Mouse (Mus musculus): Measurements from ENCODE around the gene Mta3.

The Mta3 gene

GRCm38 (mm10) chr17:83813050-83813449, 107.1 kb downstream of the Mta3 start:
- DNase-seq = no peak

GRCm38 (mm10) chr17:83816996-83817395, 111.0 kb downstream of the Mta3 start:
- no peak for DNase-seq

GRCm38 (mm10) chr17:83819503-83819902, 113.5 kb downstream of the Mta3 start:
- no peak for DNase-seq

GRCm38 (mm10) chr17:83820701-83821100, 114.7 kb downstream of the Mta3 start:
- no peak for DNase-seq

GRCm38 (mm10) chr17:83821876-83822275, 115.9 kb downstream of the Mta3 start:
- DNase-seq = no peak

GRCm38 (mm10) chr17:83823835-83824234, 117.9 kb downstream of the Mta3 start:
- DNase-seq = no peak

GRCm38 (mm10) chr17:83829356-83829755, 123.4 kb downstream of the Mta3 start:
- DNase-seq = no peak

GRCm38 (mm10) chr17:83830616-83831292, 124.8 kb downstream of the Mta3 start:
- DNase-seq = no peak

- no peak for DNase-seq
Measured at GRCm38 (mm10) chr17:83834120-83834519, 128.2 kb downstream of the Mta3 start.

GRCm38 (mm10) chr17:83836048-83836447, 130.1 kb downstream of the Mta3 start:
- no peak for DNase-seq

GRCm38 (mm10) chr17:83837659-83838190, 131.8 kb downstream of the Mta3 start:
- DNase-seq = no peak

GRCm38 (mm10) chr17:83839132-83839531, 133.2 kb downstream of the Mta3 start:
- no peak for DNase-seq

- no peak for DNase-seq
Measured at GRCm38 (mm10) chr17:83841011-83841410, 135.0 kb downstream of the Mta3 start.

- no peak for DNase-seq
Measured at GRCm38 (mm10) chr17:83843780-83844179, 137.8 kb downstream of the Mta3 start.

GRCm38 (mm10) chr17:83845538-83845937, 139.6 kb downstream of the Mta3 start:
- DNase-seq = no peak

GRCm38 (mm10) chr17:83846301-83847021, 140.5 kb downstream of the Mta3 start:
- DNase-seq = no peak

- no peak for DNase-seq
Measured at GRCm38 (mm10) chr17:83847100-83847499, 141.1 kb downstream of the Mta3 start.

GRCm38 (mm10) chr17:83847815-83848214, 141.9 kb downstream of the Mta3 start, which contains the start of gene Haao:
Haao (minus strand) TSS chr17:83847963.
- DNase-seq = no peak

GRCm38 (mm10) chr17:83848482-83848881, 142.5 kb downstream of the Mta3 start:
- DNase-seq = no peak

GRCm38 (mm10) chr17:83849081-83849675, 143.2 kb downstream of the Mta3 start:
- DNase-seq = no peak

GRCm38 (mm10) chr17:83849717-83850116, 143.8 kb downstream of the Mta3 start:
- DNase-seq = no peak

GRCm38 (mm10) chr17:83850458-83850857, 144.5 kb downstream of the Mta3 start:
- DNase-seq = peak; percentile 78

- no peak for DNase-seq
Measured at GRCm38 (mm10) chr17:83850864-83851263, 144.9 kb downstream of the Mta3 start.

GRCm38 (mm10) chr17:83853831-83854230, 147.9 kb downstream of the Mta3 start:
- no peak for DNase-seq

Measured in cerebellum, adult 9-11 months (tissue).